Mouse (Mus musculus) heart, adult 2 months (tissue): ENCODE data around the gene Slc12a5.

ENCODE experiments used
- CTCF ChIP-seq: fragments of 200-600 bp; IDR thresholded peaks from 2 replicates; pipeline ENCODE4 v1.8.1; 2022; ENCODE audit warnings: antibody characterized with exemption, mild to moderate bottlenecking, moderate library complexity
- POLR2A ChIP-seq: fragments of 200-500 bp; IDR thresholded peaks from 2 replicates; pipeline ENCODE4 v1.6.1; 2011; ENCODE audit warnings: mild to moderate bottlenecking, low read depth, low read length, control low read depth; ENCODE audit not compliant: insufficient read depth

DNA sequence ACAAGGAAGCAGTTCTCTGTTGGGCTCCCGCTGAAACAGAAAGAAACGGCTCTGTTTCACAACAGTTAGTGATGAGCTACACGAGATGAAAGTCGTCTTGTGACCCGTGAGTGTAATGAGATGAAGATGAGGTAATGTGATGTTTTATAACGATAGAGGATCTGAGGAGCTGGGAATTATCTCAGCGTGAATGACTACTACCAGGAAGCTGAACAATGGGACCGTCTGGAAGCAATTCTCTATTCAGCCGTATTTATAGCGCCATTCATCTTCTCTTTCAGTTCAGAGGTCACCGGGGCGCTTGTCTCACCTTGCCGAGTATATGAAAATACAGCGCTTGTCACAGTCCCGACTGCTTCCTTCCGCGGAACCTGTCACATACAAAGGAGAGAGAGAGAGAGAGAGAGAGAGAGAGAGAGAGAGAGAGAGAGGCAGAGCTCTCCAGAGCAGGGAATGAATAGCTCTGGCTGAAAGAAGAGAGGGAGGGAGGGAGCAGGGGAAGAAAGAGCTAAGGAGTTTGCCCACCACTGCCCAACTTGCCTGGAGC is 82.6 kb downstream of the Slc12a5 start:
- TF ChIP-seq CTCF (no peak), POLR2A (no peak)
